Mouse (Mus musculus): ENCODE data around the gene Glt28d2.

Gene Glt28d2

GRCm38 (mm10) chr3:85878911-85879310, 8.4 kb downstream of the Glt28d2 start:
- DNase-seq (ENCODE audit: low read depth, low spot score), result no peak

- DNase-seq (ENCODE audit: low read depth, low spot score), result no peak
Measured at GRCm38 (mm10) chr3:85863996-85864395, 23.3 kb downstream of the Glt28d2 start.

GRCm38 (mm10) chr3:85862886-85863285, 24.4 kb downstream of the Glt28d2 start:
- DNase-seq (ENCODE audit: low read depth, low spot score), result no peak

- no peak for DNase-seq (ENCODE audit: low read depth, low spot score)
Measured at GRCm38 (mm10) chr3:85860996-85861395, 26.3 kb downstream of the Glt28d2 start.

- DNase-seq (ENCODE audit: low read depth, low spot score), result no peak
Measured at GRCm38 (mm10) chr3:85859311-85859710, 28.0 kb downstream of the Glt28d2 start.

GRCm38 (mm10) chr3:85858140-85859135, 28.9 kb downstream of the Glt28d2 start:
- no peak for DNase-seq (ENCODE audit: low read depth, low spot score)

- no peak for DNase-seq (ENCODE audit: low read depth, low spot score)
Measured at GRCm38 (mm10) chr3:85857083-85857482, 30.2 kb downstream of the Glt28d2 start.

GRCm38 (mm10) chr3:85855947-85856346, 31.4 kb downstream of the Glt28d2 start:
- DNase-seq (ENCODE audit: low read depth, low spot score), result no peak

- no peak for DNase-seq (ENCODE audit: low read depth, low spot score)
Measured at GRCm38 (mm10) chr3:85855043-85855442, 32.3 kb downstream of the Glt28d2 start.

- no peak for DNase-seq (ENCODE audit: low read depth, low spot score)
Measured at GRCm38 (mm10) chr3:85854143-85854542, 33.2 kb downstream of the Glt28d2 start.

GRCm38 (mm10) chr3:85853715-85854114, 33.6 kb downstream of the Glt28d2 start:
- DNase-seq (ENCODE audit: low read depth, low spot score), result no peak

- DNase-seq (ENCODE audit: low read depth, low spot score), result no peak
Measured at GRCm38 (mm10) chr3:85850079-85850478, 37.2 kb downstream of the Glt28d2 start.

- DNase-seq (ENCODE audit: low read depth, low spot score), result no peak
Measured at GRCm38 (mm10) chr3:85846316-85846715, 41.0 kb downstream of the Glt28d2 start.

- no peak for DNase-seq (ENCODE audit: low read depth, low spot score)
Measured at GRCm38 (mm10) chr3:85845341-85845740, 42.0 kb downstream of the Glt28d2 start.

- DNase-seq (ENCODE audit: low read depth, low spot score), result no peak
Measured at GRCm38 (mm10) chr3:85842881-85843218, 44.5 kb downstream of the Glt28d2 start.

GRCm38 (mm10) chr3:85842177-85842880, 45.0 kb downstream of the Glt28d2 start:
- no peak for DNase-seq (ENCODE audit: low read depth, low spot score)

- no peak for DNase-seq (ENCODE audit: low read depth, low spot score)
Measured at GRCm38 (mm10) chr3:85841454-85842176, 45.7 kb downstream of the Glt28d2 start.

- no peak for DNase-seq (ENCODE audit: low read depth, low spot score)
Measured at GRCm38 (mm10) chr3:85833627-85834026, 53.7 kb downstream of the Glt28d2 start.

GRCm38 (mm10) chr3:85832490-85833155, 54.7 kb downstream of the Glt28d2 start:
- DNase-seq (ENCODE audit: low read depth, low spot score), result peak; percentile 53

- DNase-seq (ENCODE audit: low read depth, low spot score), result no peak
Measured at GRCm38 (mm10) chr3:85831785-85832184, 55.5 kb downstream of the Glt28d2 start.

- no peak for DNase-seq (ENCODE audit: low read depth, low spot score)
Measured at GRCm38 (mm10) chr3:85829047-85829446, 58.3 kb downstream of the Glt28d2 start.

Data from R1 (cell line).